Mouse (Mus musculus): ENCODE results near the gene Tead1.

Gene Tead1

DNA sequence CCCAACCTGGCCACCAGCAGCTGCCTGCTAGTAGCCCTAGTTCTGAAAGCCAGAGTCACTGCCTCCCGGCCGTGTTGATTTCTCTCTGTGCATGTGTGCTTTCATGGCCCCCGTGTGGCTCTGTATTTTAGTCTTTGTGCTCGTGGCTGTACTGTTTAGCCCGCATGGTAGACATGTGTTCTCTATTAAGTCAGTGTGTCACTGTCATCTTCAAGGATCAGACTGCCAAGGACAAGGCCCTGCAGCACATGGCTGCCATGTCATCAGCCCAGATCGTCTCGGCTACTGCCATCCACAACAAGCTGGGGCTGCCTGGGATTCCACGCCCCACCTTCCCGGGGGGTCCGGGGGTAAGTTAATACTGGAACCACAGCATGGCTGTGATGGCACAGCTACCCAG is 177.5 kb downstream of the Tead1 start:
- DNase-seq (ENCODE audit: low spot score): no peak

DNA sequence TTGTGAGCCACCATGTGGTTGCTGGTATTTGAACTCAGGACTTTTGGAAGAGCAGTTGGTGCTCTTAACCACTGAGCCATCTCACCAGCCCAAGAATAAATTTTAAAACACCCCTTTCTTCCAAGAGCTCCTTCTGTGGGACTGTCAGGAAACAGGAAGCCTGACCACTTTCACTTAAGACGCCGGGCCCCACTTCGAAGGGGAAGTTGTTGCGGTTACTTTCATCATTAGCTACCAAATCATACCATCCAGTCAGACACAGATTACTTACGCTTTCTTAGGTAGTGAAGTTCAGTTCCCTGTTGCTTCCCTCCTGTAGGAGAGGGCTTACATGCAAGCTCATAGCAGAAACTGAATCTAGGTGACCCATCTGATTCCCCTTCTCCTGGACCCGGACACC is 180.8 kb downstream of the Tead1 start:
- no peak for DNase-seq (ENCODE audit: low spot score)

DNA sequence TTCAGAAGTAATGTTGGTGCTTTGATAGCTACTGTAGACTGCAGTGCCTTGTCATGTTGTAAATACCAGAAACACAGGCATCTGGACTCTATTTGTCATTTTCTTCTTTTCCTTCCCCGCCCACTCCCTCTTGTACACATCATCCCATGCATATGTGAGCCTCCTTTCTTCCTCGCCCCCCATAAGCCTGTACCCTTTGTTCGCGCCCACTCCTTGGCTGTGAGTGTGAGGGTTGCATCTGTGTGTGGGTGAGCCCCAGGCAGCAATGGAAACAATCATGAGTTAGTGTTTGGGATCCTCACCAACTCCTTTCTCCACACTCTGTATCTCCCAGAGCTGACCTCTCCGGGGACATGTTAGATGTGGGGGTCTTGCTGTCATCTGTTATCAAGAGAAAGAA is 183.0 kb downstream of the Tead1 start:
- no peak for DNase-seq (ENCODE audit: low spot score)

DNA sequence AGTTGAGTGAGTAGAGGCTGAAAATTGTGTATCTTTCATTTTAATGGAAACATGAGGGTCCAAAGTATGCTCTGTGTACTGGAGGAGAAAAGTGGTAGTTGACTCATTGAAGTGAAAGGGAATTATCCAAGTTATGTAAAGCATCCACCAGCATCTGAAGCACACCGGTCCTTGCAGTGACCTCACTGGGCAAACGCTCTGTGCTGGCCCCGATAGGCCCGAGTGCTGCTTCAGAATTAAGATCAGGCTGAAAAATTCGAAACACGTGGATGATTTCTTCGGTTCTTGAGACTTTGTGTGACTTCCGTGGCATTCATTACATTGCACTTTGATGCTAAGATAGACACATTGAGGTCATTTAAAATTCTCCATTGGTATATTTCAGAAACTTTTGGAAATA is 185.1 kb downstream of the Tead1 start:
- DNase-seq (ENCODE audit: low spot score): no peak

DNA sequence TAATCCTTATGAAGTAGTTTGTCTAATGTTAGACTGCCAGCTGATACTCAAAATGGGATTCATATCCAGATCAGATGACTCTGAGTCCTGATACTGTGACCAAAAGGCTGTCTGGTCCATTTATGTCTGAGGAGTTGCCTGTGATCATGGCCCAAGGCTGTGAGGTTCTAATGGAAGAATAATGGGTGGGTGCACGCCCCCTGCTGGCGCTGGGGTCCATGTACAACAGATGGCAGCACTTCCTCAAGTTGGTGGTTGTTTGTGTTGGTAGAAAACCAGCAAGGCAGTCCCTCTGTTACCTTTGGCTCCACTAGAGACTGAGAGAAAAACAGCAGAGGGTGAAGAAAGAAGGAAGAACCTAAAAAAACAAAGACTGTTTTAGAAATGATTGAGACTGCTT is 186.6 kb downstream of the Tead1 start:
- DNase-seq (ENCODE audit: low spot score): peak; percentile 79

DNA sequence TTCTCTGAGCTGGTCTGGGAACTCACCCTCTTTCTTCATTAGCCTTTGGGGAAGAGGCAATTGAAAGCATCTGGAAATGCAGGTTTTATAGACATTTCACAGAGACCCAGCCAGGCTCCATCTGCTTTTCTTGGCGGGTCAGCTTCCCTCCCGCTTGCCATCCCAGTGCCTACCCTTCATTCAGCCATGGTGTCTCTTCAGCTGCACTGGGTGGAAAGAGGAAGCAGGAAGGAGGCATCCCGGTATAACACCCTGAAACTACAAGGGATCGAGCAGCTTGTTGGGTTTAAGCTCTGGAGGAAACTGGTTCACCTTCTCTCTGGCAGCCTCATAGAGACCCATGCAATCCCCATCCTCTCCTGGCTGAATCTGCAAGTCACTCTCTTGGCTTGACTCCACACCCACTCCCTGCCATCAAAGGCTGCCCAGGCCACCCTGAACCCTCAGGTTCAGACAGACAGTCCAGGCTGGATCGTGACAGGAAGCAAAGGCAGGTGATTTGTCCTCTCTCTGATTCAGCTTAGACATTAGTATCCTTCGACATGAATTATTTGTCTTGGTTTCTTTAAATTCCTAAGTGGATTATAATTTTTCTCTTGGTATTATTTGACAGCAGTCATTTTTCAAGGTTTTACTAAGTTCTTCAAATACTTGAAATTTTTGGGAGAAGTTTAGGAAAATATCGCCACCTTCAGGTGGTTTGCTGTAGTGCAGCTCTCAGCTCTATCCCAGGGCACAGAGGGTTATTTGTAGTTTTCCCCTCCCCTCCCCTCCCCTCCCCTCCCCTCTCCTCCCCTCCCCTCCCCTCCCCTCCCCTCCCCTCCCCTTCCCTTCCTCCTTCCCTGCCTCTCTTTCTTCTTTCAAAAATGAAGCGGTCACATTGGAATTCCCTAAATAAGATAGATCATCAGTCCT is 189.7 kb downstream of the Tead1 start:
- peak; percentile 85 for DNase-seq (ENCODE audit: low spot score)

DNA sequence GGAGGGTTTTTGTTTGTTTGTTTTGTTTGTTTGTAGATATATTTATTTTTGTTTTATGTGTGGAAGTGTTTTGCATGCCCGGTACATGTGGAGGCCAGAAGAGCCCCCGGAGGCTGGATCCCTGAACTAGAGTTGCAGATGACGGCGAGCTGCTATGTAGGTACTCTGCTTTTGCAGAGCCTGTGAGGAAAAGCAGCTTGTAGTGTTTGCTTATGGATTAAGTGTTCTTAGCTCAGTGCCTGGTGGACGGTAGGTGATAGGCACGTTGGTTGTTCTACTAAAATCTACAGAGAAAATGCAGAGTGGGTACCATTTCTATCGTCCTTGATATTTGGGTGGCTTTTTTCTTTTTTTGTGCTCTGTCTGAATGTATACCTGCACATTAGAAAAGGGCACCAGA is 192.6 kb downstream of the Tead1 start:
- no peak for DNase-seq (ENCODE audit: low spot score)

DNA sequence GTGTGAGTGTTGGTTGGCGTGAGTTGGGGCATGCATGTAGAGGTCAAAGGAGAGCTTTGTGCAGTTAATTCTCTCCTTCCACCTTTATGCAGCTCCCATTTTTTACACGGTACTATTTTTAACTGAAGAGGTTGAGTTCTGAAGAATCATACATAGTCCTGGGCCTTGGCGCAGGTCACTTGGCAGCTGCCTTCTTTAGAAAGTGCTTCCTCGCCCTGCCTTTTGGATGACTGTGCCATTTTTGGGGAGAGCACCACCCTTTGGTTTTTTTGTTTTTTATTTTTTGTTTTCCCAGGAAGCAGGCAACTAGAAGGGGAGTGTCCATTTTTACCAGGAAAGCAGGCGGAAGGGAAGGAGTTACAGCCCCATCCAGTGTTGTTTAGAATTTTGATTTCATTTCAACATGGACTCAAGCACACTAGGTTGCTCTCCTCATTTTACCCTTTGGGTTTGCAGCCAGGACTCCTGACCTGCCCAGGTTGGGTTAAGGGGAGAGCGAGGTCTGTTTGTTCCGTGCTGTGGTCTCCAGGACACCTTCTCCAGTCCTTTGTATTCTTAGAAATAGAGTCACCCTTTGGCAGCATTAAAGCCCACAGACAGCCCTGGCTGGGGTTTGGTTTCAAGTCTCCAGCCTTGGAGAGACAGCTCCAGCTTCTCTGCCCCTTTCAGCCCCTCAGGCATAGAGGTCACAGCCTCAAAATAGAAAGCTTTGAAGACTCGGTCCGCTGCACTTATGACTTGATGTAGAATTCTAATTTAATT is 193.5 kb downstream of the Tead1 start:
- DNase-seq (ENCODE audit: low spot score): no peak

DNA sequence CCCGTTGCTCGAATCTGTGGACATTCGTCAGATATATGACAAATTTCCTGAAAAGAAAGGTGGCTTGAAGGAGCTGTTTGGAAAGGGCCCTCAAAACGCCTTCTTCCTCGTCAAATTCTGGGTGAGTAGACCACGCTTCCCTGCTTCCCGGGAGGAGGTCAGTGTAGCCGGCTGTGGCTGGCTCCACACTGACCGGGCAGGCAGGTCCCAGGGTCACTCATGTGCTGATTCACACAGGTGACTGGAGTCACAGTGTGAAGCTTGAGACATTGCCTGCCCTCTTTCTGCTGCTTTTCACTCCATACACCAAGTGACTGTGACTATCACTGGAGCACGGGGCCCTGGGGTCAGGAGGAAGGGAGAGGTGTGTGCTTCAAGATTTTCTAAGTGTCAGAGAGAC is 197.0 kb downstream of the Tead1 start:
- no peak for DNase-seq (ENCODE audit: low spot score)

DNA sequence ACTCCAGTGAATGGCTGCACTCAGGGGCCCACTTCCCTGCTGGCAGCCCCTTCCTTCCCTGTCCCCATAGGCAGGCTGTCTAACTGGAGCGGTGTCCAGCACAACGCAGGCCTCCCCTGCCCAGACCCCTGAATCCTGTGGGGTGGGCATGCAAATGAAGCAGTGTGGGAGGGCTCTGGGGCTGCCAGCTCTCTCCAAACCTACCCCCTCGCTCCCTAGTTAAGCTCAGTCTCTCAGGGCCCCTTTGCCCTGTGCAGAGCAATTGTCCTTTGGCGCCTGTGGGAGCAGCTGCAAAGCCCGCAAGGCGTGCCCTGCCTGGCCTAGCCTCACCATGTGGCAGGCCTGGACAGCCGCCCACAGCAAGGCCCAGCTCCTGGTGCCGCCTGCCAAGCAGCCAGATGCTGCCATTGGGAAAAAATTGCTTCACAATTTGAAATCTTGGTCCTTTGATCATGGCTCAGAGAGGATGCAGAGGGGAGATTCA is 204.7 kb downstream of the Tead1 start:
- peak; percentile 77 for DNase-seq (ENCODE audit: low spot score)

DNA sequence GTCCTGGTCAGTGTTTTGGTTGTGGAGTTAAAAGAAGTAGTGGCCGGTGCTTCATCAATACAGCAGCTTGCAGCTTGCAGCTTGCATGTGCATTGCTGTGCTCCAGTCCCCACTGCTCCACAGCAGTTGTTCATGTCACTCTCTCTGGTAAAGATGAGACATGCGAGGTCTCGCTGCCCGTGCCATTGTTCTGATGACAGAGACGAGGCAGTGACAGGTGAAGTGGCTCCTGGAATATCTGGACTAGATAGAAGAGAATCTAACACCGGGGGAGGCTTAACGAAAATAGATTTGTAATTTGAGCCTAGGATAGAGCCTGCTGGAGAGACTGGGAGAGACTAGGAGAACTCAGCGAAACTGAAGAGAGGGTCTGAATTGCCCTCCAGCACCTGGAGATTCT is 206.4 kb downstream of the Tead1 start:
- no peak for DNase-seq (ENCODE audit: low spot score)

DNA sequence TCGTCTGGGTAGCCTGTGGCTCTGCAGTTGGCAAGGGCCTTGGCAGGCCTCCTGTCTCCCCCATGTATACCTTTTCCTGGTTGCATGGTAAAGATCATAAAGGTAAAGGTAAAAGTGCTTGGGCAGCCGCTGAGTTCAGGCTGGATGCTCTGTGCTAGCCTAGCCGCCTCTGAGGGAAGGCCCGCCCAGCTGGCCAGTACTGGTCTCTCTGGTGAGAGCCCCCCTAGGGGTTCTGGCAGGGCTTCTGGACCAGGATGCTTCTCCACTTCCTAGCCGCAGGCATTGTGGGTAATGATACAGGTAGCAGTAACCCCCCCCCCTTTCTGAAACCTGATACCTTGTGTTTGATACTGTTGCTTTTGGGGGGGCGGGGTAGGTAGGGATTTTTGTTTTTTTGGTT is 212.8 kb downstream of the Tead1 start:
- DNase-seq (ENCODE audit: low spot score): no peak

DNA sequence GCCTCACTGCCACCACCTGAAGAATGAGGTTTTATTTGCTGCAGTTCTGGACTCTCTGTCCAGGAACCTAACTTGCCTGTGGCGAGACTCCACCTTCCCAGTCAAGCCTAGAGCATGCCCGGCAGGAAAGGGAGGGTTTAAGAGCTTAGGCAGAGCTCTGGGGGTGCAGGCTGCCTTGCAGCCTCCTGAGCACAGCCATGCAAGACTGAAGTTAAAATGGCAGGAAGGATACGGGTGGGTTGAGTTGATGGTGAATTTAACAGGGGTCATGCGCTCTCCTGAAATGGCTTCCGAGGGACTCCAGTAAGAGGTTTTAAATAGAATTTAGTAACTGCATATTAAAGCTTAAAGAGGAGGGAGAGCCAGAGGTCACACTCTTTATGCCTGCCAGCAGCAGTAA is 213.5 kb downstream of the Tead1 start:
- DNase-seq (ENCODE audit: low spot score): no peak

DNA sequence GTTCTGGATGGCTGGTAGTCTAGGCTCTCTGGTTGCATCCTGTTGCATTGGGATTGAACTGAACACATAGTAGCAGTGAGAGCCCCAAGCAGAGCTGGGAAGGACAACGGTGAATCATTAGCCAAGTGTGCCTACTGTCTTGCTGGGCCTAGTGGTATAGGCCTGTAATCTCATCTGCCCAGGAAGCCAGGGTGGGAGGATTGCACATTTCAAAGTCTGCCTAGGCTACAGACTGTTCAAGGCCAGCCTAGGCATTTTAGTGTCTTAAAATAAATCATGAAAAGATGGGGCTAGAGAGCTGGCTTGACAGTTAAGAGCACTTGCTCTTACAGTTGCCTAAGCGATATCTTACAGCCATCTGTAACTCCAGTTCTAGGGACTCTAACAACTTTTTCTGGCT is 217.2 kb downstream of the Tead1 start:
- no peak for DNase-seq (ENCODE audit: low spot score)

DNA sequence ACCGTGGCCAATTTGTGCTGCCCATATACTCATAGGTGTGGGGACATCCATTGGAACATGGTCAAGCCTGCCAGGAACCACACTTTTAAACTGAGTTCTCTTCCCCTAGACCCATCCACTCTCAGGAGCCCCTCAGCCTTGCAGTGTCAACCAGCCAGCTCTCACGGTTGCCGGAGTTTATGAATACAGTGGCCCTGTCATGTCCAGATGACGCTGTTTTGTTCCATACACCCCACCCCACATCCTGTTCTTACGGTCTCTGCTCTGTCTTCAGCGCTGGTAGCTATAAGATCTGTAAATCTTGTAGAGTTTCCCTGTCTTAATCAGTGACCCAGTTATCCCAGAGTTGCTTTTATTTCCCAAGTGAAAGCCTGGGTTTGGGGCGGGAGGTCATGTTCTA is 222.6 kb downstream of the Tead1 start:
- DNase-seq (ENCODE audit: low spot score): no peak

DNA sequence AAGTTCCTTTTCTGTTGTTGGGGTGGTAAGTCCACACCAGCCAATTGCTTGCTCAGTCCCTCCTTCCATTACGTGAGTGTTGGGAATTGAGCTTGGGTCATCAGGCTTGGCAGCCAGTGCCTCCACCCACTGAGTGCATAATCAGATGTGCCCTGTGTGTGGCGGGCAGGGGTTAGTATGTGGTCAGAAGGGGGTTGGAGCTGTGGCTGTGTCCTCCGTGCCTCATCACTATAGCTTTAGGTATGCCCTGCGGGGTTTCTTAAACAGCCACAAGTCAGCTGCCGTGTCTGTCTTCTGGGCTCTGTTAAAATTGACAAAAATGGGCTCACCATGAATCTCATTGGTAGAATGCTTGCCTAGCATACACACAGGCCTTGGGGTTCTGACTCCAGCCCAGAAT is 227.7 kb downstream of the Tead1 start:
- no peak for DNase-seq (ENCODE audit: low spot score)

DNA sequence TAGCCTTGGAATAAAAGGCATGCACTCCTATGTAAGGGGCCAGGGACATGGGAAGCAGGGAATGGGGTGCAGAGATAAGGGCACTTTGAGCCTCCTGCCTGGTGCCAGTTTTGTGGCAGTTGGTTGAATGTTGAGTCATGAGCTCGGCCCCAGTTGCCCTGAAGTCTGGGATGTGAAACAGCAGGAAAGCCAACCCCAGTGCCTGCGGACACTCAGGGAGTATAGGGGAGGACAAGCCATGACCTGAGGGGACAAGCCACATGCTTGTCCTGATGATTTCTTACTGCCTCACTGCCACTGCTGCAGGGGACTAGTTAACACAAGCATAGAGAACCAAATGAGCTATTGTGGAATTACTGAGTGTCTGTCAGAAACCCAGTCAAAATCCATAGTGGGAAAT is 228.3 kb downstream of the Tead1 start:
- DNase-seq (ENCODE audit: low spot score): no peak

DNA sequence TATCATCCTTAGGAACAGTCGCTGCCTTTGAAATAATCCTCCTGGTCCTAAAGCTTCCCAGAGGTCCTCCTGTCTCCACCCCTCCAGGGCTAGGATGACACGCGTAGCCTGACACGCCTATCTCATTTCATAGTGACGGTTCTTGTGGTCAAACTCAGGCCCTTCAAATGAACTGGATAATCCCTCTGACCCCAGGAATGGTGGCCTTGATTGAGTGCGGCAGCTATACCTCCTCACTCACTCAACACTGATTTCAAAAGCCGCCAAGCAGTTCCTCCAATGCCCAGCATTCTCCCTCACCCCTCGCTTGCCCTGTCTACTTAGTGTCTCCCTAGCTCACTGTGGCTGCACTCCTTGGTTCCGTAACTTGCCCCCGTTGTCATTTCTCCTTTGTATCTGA is 230.0 kb downstream of the Tead1 start:
- DNase-seq (ENCODE audit: low spot score): no peak

DNA sequence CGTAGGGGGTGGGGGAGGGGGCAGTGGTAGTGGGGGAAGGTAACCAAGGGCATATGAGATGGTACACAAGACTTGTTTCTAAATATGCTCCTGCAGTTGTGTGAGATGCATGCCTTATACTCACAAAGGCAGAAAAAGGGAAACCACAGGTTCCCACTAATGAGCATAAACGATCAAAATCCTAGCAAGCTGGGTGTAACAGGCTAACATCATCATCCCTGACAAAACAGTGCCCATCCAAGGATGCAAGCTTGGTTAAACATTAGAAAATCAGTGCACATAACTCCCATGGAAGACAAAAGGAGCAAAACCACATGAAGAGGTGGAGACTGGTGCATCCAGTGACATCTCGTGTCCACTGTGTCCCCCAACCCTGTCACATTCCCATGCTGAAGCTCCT is 233.9 kb downstream of the Tead1 start:
- no peak for DNase-seq (ENCODE audit: low spot score)

DNA sequence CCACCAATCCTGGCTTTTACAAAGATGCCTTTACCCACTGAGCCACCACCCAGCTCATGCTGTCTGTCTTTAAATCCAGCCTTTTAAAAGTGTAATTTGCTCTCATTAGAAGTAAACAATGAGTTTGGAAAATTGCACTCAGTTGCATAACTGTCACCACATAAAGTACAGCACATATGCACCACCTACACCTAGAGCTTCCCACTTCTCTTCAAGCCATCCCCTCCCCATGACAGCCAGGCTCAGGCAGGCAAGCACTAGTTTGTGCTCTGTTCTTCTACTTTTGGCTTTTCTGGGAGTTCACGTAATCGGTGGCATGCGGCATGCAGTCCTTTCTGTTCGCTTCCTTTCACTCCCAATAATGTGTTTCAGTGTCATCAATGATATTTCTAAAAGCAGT is 236.5 kb downstream of the Tead1 start:
- no peak for DNase-seq (ENCODE audit: low spot score)

DNA sequence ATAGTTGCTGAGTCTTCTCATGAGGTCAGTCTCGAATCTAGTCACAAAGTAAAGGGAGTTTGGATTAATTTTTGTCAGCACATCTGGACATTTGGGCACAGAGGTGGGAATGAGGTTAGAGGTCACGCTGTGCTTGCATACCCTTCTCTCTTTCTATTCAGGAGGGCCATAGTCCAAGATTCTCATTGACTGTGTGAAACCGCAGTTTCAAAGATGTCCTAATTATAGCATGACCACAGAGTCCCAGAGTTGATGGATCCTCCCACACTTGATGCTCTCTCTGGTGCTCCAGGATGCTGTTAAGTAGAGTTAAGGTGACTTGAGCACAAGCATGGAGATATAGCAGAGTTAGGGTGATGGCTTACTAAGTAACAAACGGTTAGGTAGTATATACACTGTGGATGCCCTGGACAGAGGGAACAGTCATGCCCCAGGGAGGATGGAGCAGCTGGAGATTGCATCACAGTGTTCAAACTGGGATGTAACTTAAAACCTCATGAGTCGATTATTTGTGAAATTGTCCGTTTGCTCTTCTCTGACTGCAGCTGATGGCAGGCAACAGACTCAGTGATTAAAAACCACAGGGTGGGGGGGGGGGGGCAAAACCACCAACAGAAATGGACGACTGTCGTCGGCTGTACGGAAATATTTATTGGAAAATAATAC is 238.6 kb downstream of the Tead1 start:
- DNase-seq (ENCODE audit: low spot score): no peak

DNA sequence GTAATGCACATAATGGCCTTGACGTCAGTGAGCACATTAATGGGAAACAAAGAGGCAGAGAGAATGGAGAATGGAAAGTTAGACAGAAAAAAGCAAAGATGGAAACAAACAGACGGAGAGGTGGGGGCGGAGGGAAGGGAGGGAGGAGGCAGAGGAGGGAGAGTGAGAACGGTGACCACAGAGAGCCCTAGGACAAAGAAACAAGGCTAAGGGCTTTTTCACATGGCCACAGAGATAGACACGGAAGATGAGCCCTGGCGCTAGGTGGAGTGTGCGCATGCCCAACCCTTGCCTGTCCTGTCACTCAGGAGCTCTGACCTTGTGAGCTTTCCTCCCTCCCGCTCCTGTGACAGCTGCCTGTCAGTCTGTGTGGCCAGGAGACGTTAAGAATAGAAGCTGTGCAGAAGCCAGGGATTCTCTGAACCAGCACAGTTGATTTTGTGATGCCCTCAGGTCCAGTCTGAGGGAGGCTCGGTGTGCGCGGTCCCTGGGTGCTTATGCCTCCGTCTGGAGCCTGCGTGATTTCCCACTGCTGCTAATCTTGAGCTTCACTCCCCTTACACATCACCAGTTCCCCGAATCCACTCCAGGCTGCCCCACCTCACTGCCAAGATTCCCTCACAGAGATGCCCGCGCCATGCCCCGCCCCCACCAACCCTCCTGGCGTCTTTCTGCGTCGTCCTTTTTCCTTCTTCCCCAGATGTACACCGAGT is 239.3 kb downstream of the Tead1 start:
- no peak for DNase-seq (ENCODE audit: low spot score)

Measured in retina, embryonic 14.5 days (tissue).